Comparison of ENCODE assay signal across 18 mouse cellular contexts in genomic region chr4:40785620-40786166, GRCm38 (mm10). TPM values are rescaled to one million over a fixed set of nuclear protein-coding genes. Genes with fewer than 3 reads are reported as not detected.
DNase-seq lines count a peak whose midpoint lies in the region; ATAC-seq lines count a peak whose summit lies in the region.
"Had no signal": no experiment of that assay in that cellular context is flagged by ENCODE, and none has a peak within 500 bp of the region (broad histone marks: within the 10 kb centered on the region; RNA-seq: fewer than 3 reads in every experiment).

No protein-coding gene starts in this region.

- H3K4me1 ChIP-seq in hindbrain, embryonic 14.5 days (replicated peaks; ENCODE audit: control insufficient read depth, insufficient read depth, low read length), result no peaks in the 10 kb centered on the region
- no peaks in the 10 kb centered on the region for H3K4me1 ChIP-seq in hindbrain, embryonic 16.5 days (ENCODE audit: control insufficient read depth, insufficient read depth, low read depth, low read length)
- H3K4me1 ChIP-seq in liver, embryonic 16.5 days (ENCODE audit: control insufficient read depth, low read depth, low read length), result peaks cover 15% of the 10 kb centered on the region
- H3K4me1 ChIP-seq: hindbrain, embryonic 12.5 days; neural tube, embryonic 12.5 days had no signal

- no peak for DNase-seq in hindbrain, embryonic 14.5 days (ENCODE audit: low spot score)
- peak; percentile 67 for DNase-seq in CD4-positive helper T cell, adult 2 months (ENCODE audit: low read depth, low spot score)
- DNase-seq in c-Kit-positive CD71-positive TER-119-positive erythroid progenitor cells, embryonic 14.5 days (ENCODE audit: low spot score), result peak; percentile 54
- DNase-seq in urinary bladder, postnatal 10 days (ENCODE audit: low spot score), result no peak
- DNase-seq in yolk sac, embryonic 10.5 days (ENCODE audit: low spot score), result no peak
- no peak for DNase-seq in gastrocnemius, postnatal 14 days
- DNase-seq: cerebellum, adult 2 months; kidney, adult 8-10 months; lung, adult 2 months had no signal

- H3K9ac ChIP-seq in hindbrain, embryonic 14.5 days, result no peak overlapping the region
- H3K9ac ChIP-seq in hindbrain, embryonic 16.5 days (ENCODE audit: low read depth, low read length), result no peak overlapping the region
- H3K9ac ChIP-seq in liver, embryonic 16.5 days (ENCODE audit: low read depth, low read length), result no peak overlapping the region
- H3K9ac ChIP-seq: heart, embryonic 15.5 days; hindbrain, embryonic 12.5 days; neural tube, embryonic 12.5 days; stomach, embryonic 15.5 days had no signal

- intact Hi-C loops in gastrocnemius, postnatal 14 days (cut with DNase I; ENCODE audit: low total_unique reads), result no loop called here

- H3K4me2 ChIP-seq in hindbrain, embryonic 14.5 days (replicated peaks), result no peak overlapping the region
- H3K4me2 ChIP-seq in hindbrain, embryonic 16.5 days (ENCODE audit: low read length), result no peak overlapping the region
- H3K4me2 ChIP-seq in liver, embryonic 16.5 days (ENCODE audit: low read depth, low read length), result no peak overlapping the region
- H3K4me2 ChIP-seq: heart, embryonic 15.5 days; hindbrain, embryonic 12.5 days; neural tube, embryonic 12.5 days; stomach, embryonic 15.5 days had no signal

- 0 out of 2 replicates have a peak, but pooled peaks have one; percentile 14 for ATAC-seq in hindbrain, embryonic 14.5 days (ENCODE audit: low FRiP score)
- no peak for ATAC-seq in hindbrain, embryonic 16.5 days
- ATAC-seq in liver, embryonic 16.5 days (ENCODE audit: low read depth), result peak; percentile 43; the same call in 1 of the 2 replicates
- ATAC-seq: midbrain, embryonic 16.5 days had no signal

- H3K27me3 ChIP-seq in hindbrain, embryonic 14.5 days (ENCODE audit: control insufficient read depth, insufficient read depth, low read length), result no peaks in the 10 kb centered on the region
- H3K27me3 ChIP-seq in hindbrain, embryonic 16.5 days (replicated peaks; ENCODE audit: control insufficient read depth, insufficient read depth, low read length), result no peaks in the 10 kb centered on the region
- H3K27me3 ChIP-seq in liver, embryonic 16.5 days (ENCODE audit: control insufficient read depth, insufficient read depth, low read depth, low read length), result no peaks in the 10 kb centered on the region
- H3K27me3 ChIP-seq: heart, embryonic 15.5 days; hindbrain, embryonic 12.5 days; neural tube, embryonic 12.5 days; stomach, embryonic 15.5 days had no signal

- WGBS in hindbrain, embryonic 14.5 days, result 80% methylated on average over 9 of the region's 9 CpGs
- WGBS in hindbrain, embryonic 16.5 days, result 76% methylated on average over 9 of the region's 9 CpGs
- WGBS in liver, embryonic 16.5 days (ENCODE audit: insufficient replicate concordance), result 54% methylated on average over 9 of the region's 9 CpGs

- no peaks in the 10 kb centered on the region for H3K36me3 ChIP-seq in hindbrain, embryonic 14.5 days (replicated peaks; ENCODE audit: control insufficient read depth, insufficient read depth)
- H3K36me3 ChIP-seq in hindbrain, embryonic 16.5 days (ENCODE audit: control insufficient read depth, insufficient read depth, low read length), result no peaks in the 10 kb centered on the region
- no peaks in the 10 kb centered on the region for H3K36me3 ChIP-seq in liver, embryonic 16.5 days (ENCODE audit: control insufficient read depth, insufficient read depth)
- H3K36me3 ChIP-seq: heart, embryonic 15.5 days; hindbrain, embryonic 12.5 days; neural tube, embryonic 12.5 days; stomach, embryonic 15.5 days had no signal

- no peak overlapping the region for H3K4me3 ChIP-seq in hindbrain, embryonic 14.5 days (replicated peaks; ENCODE audit: low read length)
- H3K4me3 ChIP-seq in hindbrain, embryonic 16.5 days (ENCODE audit: low read length), result no peak overlapping the region
- no peak overlapping the region for H3K4me3 ChIP-seq in liver, embryonic 16.5 days (ENCODE audit: low read depth, low read length)
- H3K4me3 ChIP-seq: erythroblast, embryonic 14.5 days; heart, embryonic 15.5 days; hindbrain, embryonic 12.5 days; layer of hippocampus, adult 2 months; neural tube, embryonic 12.5 days; stomach, embryonic 15.5 days had no signal

- H3K9me3 ChIP-seq in hindbrain, embryonic 14.5 days (ENCODE audit: control insufficient read depth, low read length), result no peaks in the 10 kb centered on the region
- no peaks in the 10 kb centered on the region for H3K9me3 ChIP-seq in hindbrain, embryonic 16.5 days (ENCODE audit: control insufficient read depth, low read length)
- no peaks in the 10 kb centered on the region for H3K9me3 ChIP-seq in liver, embryonic 16.5 days (replicated peaks; ENCODE audit: control insufficient read depth, low read length)
- H3K9me3 ChIP-seq: heart, embryonic 15.5 days; hindbrain, embryonic 12.5 days; neural tube, embryonic 12.5 days; stomach, embryonic 15.5 days had no signal

- no peak overlapping the region for H3K27ac ChIP-seq in hindbrain, embryonic 14.5 days
- no peak overlapping the region for H3K27ac ChIP-seq in hindbrain, embryonic 16.5 days (ENCODE audit: low read depth, low read length)
- no peak overlapping the region for H3K27ac ChIP-seq in liver, embryonic 16.5 days (ENCODE audit: low read length)
- H3K27ac ChIP-seq: hindbrain, embryonic 12.5 days; layer of hippocampus, adult 2 months; neural tube, embryonic 12.5 days had no signal

RNA-seq across cellular contexts. Expression of gene Smu1, which starts 28.0 kb away (rescaled TPM):
- polyA plus RNA-seq in hindbrain, embryonic 14.5 days (2014; fragmentation: Nextera tagmentation; extraction: Ambion mirVana), result 120 and 122 TPM in 2 replicates
- polyA plus RNA-seq in hindbrain, embryonic 16.5 days (2015; fragmentation: Nextera tagmentation; extraction: Ambion mirVana), result 119 and 120 TPM in 2 replicates
- polyA plus RNA-seq in liver, embryonic 16.5 days (2015; fragmentation: Nextera tagmentation; extraction: Ambion mirVana), result 59.9 and 66.8 TPM in 2 replicates
- total RNA-seq in gastrocnemius, postnatal 14 days (2021), result 10 to 100 TPM; 28.8 to 29.4 TPM

Comparison
In these comparisons a context has a peak if more than half of its experiments do, and no peak if none do; other contexts are left out.
1. DNase-seq: peak in CD4-positive helper T cell, adult 2 months (single experiment) and c-Kit-positive CD71-positive TER-119-positive erythroid progenitor cells, embryonic 14.5 days (single experiment); none in hindbrain, embryonic 14.5 days (single experiment), urinary bladder, postnatal 10 days (single experiment), yolk sac, embryonic 10.5 days (single experiment) and gastrocnemius, postnatal 14 days (single experiment).